Mouse (Mus musculus): ENCODE results near the gene Cdh4. TPM values are rescaled to one million over a fixed set of nuclear protein-coding genes. Genes with fewer than 3 reads are reported as not detected.

Cdh4 gene
- total and polyA plus RNA-seq, 2 experiments from 2014 or later = 0.51 to 2.1 TPM

DNA sequence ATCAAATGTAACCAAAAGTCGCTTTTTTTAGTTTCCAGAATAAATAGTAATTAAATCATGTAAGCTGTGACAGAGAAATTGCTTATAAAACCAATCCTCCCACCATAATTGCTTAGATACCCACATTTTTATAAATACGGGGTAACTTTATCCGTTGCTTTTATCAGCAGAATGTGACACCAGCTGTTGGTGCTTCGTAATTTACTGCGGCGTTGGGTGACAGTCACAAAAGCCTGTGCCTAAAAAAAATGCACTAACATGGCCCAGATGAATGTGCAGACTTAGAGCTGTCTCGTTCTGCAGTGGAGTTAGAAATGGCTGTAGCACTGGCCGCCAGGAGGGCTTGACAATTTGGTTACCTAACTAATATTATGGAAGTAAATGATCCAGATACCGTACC is 337.0 kb downstream of the Cdh4 start:
- H3K4me1 ChIP-seq (ENCODE audit: control insufficient read depth, insufficient read depth) = peaks cover 7% of the 10 kb centered on the region
- TF ChIP-seq CTCF (IDR thresholded peaks at IDR 0.05; ENCODE audit: low read depth) (no peak), EP300 (IDR thresholded peaks at IDR 0.05; ENCODE audit: low read depth) (no peak)
- ATAC-seq (ENCODE audit: insufficient read depth, low read depth) (no peak), DNase-seq (ENCODE audit: low spot score) (no peak)
- H3K27ac ChIP-seq (ENCODE audit: low read depth) = no peak overlapping the region
- no peak overlapping the region for H3K9ac ChIP-seq (replicated peaks; ENCODE audit: low read depth, low read length)
- H3K36me3 ChIP-seq (replicated peaks; ENCODE audit: control insufficient read depth, insufficient read depth, low read length) = no peaks in the 10 kb centered on the region
- 75% methylated on average over 9 of the region's 9 CpGs for WGBS
- H3K27me3 ChIP-seq (ENCODE audit: control insufficient read depth, insufficient read depth, low read length) = no peaks in the 10 kb centered on the region
- no peaks in the 10 kb centered on the region for H3K9me3 ChIP-seq (replicated peaks; ENCODE audit: control insufficient read depth, low read length)
- no peak overlapping the region for H3K4me2 ChIP-seq (ENCODE audit: low read depth, low read length)
- H3K4me3 ChIP-seq (ENCODE audit: low read depth, low read length) = no peak overlapping the region

DNA sequence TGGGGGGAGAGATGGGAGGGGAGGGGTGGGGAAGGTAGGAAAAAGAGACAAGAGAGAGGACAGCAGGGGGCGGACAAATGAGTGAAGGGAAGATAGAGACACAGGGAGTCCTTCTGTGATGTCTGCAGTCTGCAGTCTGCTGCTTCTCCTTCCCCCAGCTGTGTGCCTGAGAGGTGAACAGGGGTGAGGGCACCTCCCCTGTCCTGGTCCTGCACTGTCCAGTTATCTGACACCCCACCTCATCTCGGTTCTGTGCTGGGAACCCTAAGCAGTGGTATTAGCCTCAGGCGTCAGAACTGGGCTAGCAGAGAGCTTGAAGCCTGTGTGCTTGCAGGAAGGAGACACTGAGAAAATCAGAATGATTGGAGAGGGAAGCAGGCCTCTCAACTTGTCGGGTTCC is 338.7 kb downstream of the Cdh4 start:
- ATAC-seq (ENCODE audit: insufficient read depth, low read depth) (no peak), DNase-seq (ENCODE audit: low spot score) (no peak)
- Histone ChIP-seq H3K36me3 (replicated peaks; ENCODE audit: control insufficient read depth, insufficient read depth, low read length) (no peaks in the 10 kb centered on the region), H3K9me3 (replicated peaks; ENCODE audit: control insufficient read depth, low read length) (no peaks in the 10 kb centered on the region), H3K4me2 (ENCODE audit: low read depth, low read length) (no peak overlapping the region), H3K4me1 (ENCODE audit: control insufficient read depth, insufficient read depth) (no peaks in the 10 kb centered on the region), H3K4me3 (ENCODE audit: low read depth, low read length) (no peak overlapping the region), H3K27me3 (ENCODE audit: control insufficient read depth, insufficient read depth, low read length) (no peaks in the 10 kb centered on the region), H3K9ac (replicated peaks; ENCODE audit: low read depth, low read length) (no peak overlapping the region), H3K27ac (ENCODE audit: low read depth) (no peak overlapping the region)
- no peak for TF ChIP-seq EP300 (IDR thresholded peaks at IDR 0.05; ENCODE audit: low read depth)
- no peak for TF ChIP-seq CTCF (IDR thresholded peaks at IDR 0.05; ENCODE audit: low read depth)
- WGBS = 47% methylated on average over 4 of the region's 4 CpGs

GRCm38 (mm10) chr2:179787256-179787655 is 345.0 kb downstream of the Cdh4 start:
- no peaks in the 10 kb centered on the region for H3K36me3 ChIP-seq (replicated peaks; ENCODE audit: control insufficient read depth, insufficient read depth, low read length)
- ATAC-seq (ENCODE audit: insufficient read depth, low read depth) (no peak), DNase-seq (ENCODE audit: low spot score) (no peak)
- H3K27me3 ChIP-seq (ENCODE audit: control insufficient read depth, insufficient read depth, low read length) = no peaks in the 10 kb centered on the region
- no peak overlapping the region for H3K4me2 ChIP-seq (ENCODE audit: low read depth, low read length)
- no peak for TF ChIP-seq CTCF (IDR thresholded peaks at IDR 0.05; ENCODE audit: low read depth)
- no peak overlapping the region for H3K4me3 ChIP-seq (ENCODE audit: low read depth, low read length)
- H3K27ac ChIP-seq (ENCODE audit: low read depth) = no peak overlapping the region
- peaks cover 7% of the 10 kb centered on the region; the same call in 1 of the 2 replicates for H3K4me1 ChIP-seq (ENCODE audit: control insufficient read depth, insufficient read depth)
- no peak overlapping the region for H3K9ac ChIP-seq (replicated peaks; ENCODE audit: low read depth, low read length)
- 86% methylated on average over 18 of the region's 18 CpGs for WGBS
- H3K9me3 ChIP-seq (replicated peaks; ENCODE audit: control insufficient read depth, low read length) = no peaks in the 10 kb centered on the region

DNA sequence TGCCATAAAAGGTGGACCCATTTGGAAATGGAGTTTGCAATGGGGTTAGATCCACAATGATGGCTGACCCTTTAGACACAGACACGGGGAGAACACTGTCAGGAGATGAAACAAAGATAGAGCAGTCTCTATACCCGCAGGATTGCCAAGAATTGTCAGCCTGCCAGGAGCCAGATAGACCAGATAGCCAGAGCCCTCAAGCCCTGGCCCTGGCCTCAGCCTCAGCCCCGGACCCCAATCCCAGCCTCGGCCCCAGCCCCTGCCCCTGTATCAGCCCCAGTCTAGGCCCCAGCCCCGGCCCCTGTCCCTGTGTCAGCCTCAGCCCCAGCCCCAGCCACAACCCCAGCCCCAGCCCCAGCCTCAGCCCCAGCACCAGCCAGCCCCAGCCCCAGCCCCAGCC is 345.6 kb downstream of the Cdh4 start:
- H3K27me3 ChIP-seq (ENCODE audit: control insufficient read depth, insufficient read depth, low read length) = no peaks in the 10 kb centered on the region
- no peaks in the 10 kb centered on the region for H3K36me3 ChIP-seq (replicated peaks; ENCODE audit: control insufficient read depth, insufficient read depth, low read length)
- no peak for DNase-seq (ENCODE audit: low spot score)
- H3K4me1 ChIP-seq (ENCODE audit: control insufficient read depth, insufficient read depth) = peaks cover 12% of the 10 kb centered on the region; the same call in 1 of the 2 replicates
- 47% methylated on average over 4 of the region's 5 CpGs for WGBS
- H3K4me2 ChIP-seq (ENCODE audit: low read depth, low read length) = no peak overlapping the region
- ATAC-seq (ENCODE audit: insufficient read depth, low read depth) = no peak
- H3K9ac ChIP-seq (replicated peaks; ENCODE audit: low read depth, low read length) = no peak overlapping the region
- TF ChIP-seq CTCF (IDR thresholded peaks at IDR 0.05; ENCODE audit: low read depth) = no peak
- no peak overlapping the region for H3K27ac ChIP-seq (ENCODE audit: low read depth)
- no peaks in the 10 kb centered on the region for H3K9me3 ChIP-seq (replicated peaks; ENCODE audit: control insufficient read depth, low read length)
- H3K4me3 ChIP-seq (ENCODE audit: low read depth, low read length) = no peak overlapping the region

DNA sequence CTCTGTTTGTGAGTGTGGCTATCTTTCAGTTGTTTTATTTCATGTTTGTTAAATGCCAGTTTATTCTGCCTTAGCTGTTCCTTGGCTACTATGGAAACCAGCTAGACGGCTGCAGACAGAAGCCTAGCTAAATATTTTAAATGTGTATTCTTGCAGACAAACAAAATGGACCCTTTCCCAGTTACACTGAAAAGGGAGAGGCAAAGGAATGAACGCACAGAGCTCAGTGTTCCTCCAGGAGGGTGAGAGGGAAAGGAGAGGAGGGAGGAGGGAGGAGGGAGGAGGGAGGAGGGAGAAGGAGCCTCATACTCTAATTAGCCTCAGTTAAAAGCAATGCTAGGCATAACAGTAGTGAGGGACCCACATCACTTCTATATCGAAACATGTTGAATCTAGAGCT is 348.5 kb downstream of the Cdh4 start:
- H3K27ac ChIP-seq (ENCODE audit: low read depth) = no peak overlapping the region
- H3K4me3 ChIP-seq (ENCODE audit: low read depth, low read length) = no peak overlapping the region
- H3K36me3 ChIP-seq (replicated peaks; ENCODE audit: control insufficient read depth, insufficient read depth, low read length) = no peaks in the 10 kb centered on the region
- H3K27me3 ChIP-seq (ENCODE audit: control insufficient read depth, insufficient read depth, low read length) = no peaks in the 10 kb centered on the region
- no peak overlapping the region for H3K4me2 ChIP-seq (ENCODE audit: low read depth, low read length)
- no peaks in the 10 kb centered on the region for H3K9me3 ChIP-seq (replicated peaks; ENCODE audit: control insufficient read depth, low read length)
- peaks cover 16% of the 10 kb centered on the region; the same call in 1 of the 2 replicates for H3K4me1 ChIP-seq (ENCODE audit: control insufficient read depth, insufficient read depth)
- WGBS = 67% methylated on average over 3 of the region's 3 CpGs
- no peak for ATAC-seq (ENCODE audit: insufficient read depth, low read depth)
- DNase-seq (ENCODE audit: low spot score) = no peak
- no peak for TF ChIP-seq EP300 (IDR thresholded peaks at IDR 0.05; ENCODE audit: low read depth)
- TF ChIP-seq CTCF (IDR thresholded peaks at IDR 0.05; ENCODE audit: low read depth) = no peak
- no peak overlapping the region for H3K9ac ChIP-seq (replicated peaks; ENCODE audit: low read depth, low read length)

DNA sequence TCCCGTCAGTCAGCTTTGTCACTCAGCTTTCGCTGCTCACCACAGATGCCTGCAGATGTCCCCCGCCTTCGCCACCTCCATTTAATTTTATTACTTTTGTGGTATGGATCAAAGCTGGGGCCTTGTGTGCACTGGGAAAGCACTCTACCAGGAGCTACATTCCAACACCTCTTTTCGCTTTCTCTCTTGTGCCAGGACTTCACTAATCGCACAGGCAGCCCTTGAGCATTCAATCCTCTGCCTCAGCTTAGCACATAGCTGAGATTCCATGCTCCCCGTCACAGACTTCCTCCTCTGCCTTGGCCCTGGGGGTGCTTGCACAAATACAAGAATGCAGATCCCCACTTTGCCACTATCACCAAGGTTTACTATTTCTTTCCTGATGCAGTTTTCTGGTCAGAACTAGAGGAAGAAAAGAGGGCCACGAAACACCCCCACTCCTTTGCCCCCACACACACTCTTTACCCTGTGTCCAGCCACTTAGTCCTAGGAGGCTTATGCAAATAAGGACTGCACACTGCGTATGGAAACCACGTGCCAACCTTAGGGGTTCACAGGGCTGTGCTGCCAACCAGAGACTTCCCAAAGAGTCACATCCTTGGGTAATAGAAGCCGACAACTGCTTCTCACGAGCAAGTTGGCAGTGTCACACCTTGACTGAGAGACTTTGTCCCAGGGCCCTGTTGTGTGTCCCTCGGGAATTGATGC is 350.3 kb downstream of the Cdh4 start:
- no peaks in the 10 kb centered on the region for H3K36me3 ChIP-seq (replicated peaks; ENCODE audit: control insufficient read depth, insufficient read depth, low read length)
- no peak overlapping the region for H3K9ac ChIP-seq (replicated peaks; ENCODE audit: low read depth, low read length)
- WGBS = 32% methylated on average over 13 of the region's 13 CpGs
- no peak overlapping the region for H3K4me2 ChIP-seq (ENCODE audit: low read depth, low read length)
- no peaks in the 10 kb centered on the region for H3K9me3 ChIP-seq (replicated peaks; ENCODE audit: control insufficient read depth, low read length)
- DNase-seq (ENCODE audit: low spot score) = peak; percentile 29
- H3K27me3 ChIP-seq (ENCODE audit: control insufficient read depth, insufficient read depth, low read length) = no peaks in the 10 kb centered on the region
- peak; percentile 59 for ATAC-seq (ENCODE audit: insufficient read depth, low read depth)
- no peak overlapping the region for H3K4me3 ChIP-seq (ENCODE audit: low read depth, low read length)
- H3K27ac ChIP-seq (ENCODE audit: low read depth) = no peak overlapping the region
- TF ChIP-seq CTCF (IDR thresholded peaks at IDR 0.05; ENCODE audit: low read depth) (no peak), EP300 (IDR thresholded peaks at IDR 0.05; ENCODE audit: low read depth) (no peak)
- peaks cover 16% of the 10 kb centered on the region; the same call in 1 of the 2 replicates for H3K4me1 ChIP-seq (ENCODE audit: control insufficient read depth, insufficient read depth)

Data from heart, postnatal 0 days (tissue).